Mouse (Mus musculus) heart, adult 8-10 months (tissue): Measurements from ENCODE around the gene Fcho2. TPM values are rescaled to one million over a fixed set of nuclear protein-coding genes. Genes with fewer than 3 reads are reported as not detected.

Experiments used
- DNase-seq: peaks from one replicate; pipeline ENCODE4 v3.0.0; 2022; ENCODE audit warnings: low spot score
- total RNA-seq, 4 experiments: library from RNA; stranded (reverse); gene quantifications; 2 replicates each; pipeline ENCODE4 v1.2.4; 2022

Gene Fcho2
- total RNA-seq, 4 experiments from 2014 or later, result 28.4 to 41.0 (median 36.0) TPM

- no peak for DNase-seq
Observed at GRCm38 (mm10) chr13:98679631-98680041, 135.6 kb downstream of the Fcho2 start.

GRCm38 (mm10) chr13:98679230-98679629, 136.0 kb downstream of the Fcho2 start:
- no peak for DNase-seq

GRCm38 (mm10) chr13:98673922-98674321, 141.3 kb downstream of the Fcho2 start:
- no peak for DNase-seq

Other genes with a start within 250 kb of the Fcho2 start
- not detected for gene Tmem174, start 178.0 kb downstream of the Fcho2 start, total RNA-seq
- 1 to 10 TPM; 3.5 to 8.8 (median 4.3) TPM for gene Tmem171, start 120.6 kb downstream of the Fcho2 start, total RNA-seq
- gene Tnpo1, start 110.9 kb upstream of the Fcho2 start, total RNA-seq, result 10 to 100 TPM; 60.0 to 73.3 (median 64.3) TPM
- not detected for gene 1700024P04Rik, start 169.1 kb upstream of the Fcho2 start, total RNA-seq